In the genomic region with DNA sequence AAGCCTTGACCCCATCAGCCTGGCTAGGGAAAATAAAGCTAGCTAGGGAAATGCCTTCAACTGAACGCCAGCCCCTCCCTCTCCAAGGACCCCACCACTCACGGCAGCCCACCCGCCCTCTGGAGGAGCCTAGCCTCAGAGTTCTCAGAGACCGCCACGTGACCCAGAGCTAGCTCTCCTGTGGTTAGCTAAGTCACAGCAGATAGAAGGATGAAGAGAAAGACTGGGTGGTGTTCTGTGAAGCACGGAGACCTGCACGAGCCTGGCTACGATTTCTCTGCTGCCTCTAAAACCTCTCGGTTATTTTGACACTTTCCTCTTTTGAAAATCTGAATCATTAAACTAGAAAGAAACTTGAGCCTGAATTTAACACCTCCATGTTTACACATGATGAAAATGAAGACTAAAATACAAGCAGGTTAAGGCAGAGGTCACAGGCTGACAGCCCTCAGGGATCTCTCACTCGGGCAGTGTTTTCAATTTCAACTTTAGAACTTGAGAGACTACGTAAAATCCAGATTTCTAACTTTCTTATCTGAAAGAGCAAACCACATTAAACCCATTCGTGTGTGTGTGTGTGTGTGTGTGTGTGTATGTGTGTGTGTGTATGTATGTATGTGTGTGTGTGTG, we compare ENCODE assay signal across 8 mouse cellular contexts. TPM values are rescaled to one million over a fixed set of nuclear protein-coding genes. Genes with fewer than 3 reads are reported as not detected.
DNase-seq lines count a peak whose midpoint lies in the region; ATAC-seq and TF ChIP-seq lines count a peak whose summit lies in the region.

No protein-coding gene starts in this region.

- H3K9me3 ChIP-seq in heart, embryonic 16.5 days (replicated peaks; ENCODE audit: control insufficient read depth, low read length): no peaks in the 10 kb centered on the region
- H3K9me3 ChIP-seq in hindbrain, embryonic 15.5 days: no peaks in the 10 kb centered on the region
- no peaks in the 10 kb centered on the region for H3K9me3 ChIP-seq in neural tube, embryonic 11.5 days (ENCODE audit: control insufficient read depth, low read length)

- peak overlapping the region; percentile 12 for H3K27ac ChIP-seq in heart, embryonic 16.5 days (ENCODE audit: low read length)
- no peak overlapping the region for H3K27ac ChIP-seq in heart, adult 2 months
- no peak overlapping the region for H3K27ac ChIP-seq in hindbrain, embryonic 15.5 days (replicated peaks)
- H3K27ac ChIP-seq in neural tube, embryonic 11.5 days (ENCODE audit: low read depth, low read length): no peak overlapping the region

- TF ChIP-seq POLR2A in heart, adult 2 months (IDR thresholded peaks at IDR 0.05; ENCODE audit: insufficient read depth, low read depth, low read length): no peak

- no peaks in the 10 kb centered on the region for H3K36me3 ChIP-seq in heart, embryonic 16.5 days (ENCODE audit: control insufficient read depth, insufficient read depth)
- no peaks in the 10 kb centered on the region for H3K36me3 ChIP-seq in heart, adult 2 months (ENCODE audit: control insufficient read depth, insufficient read depth, low read length)
- peaks cover 7% of the 10 kb centered on the region for H3K36me3 ChIP-seq in hindbrain, embryonic 15.5 days
- H3K36me3 ChIP-seq in neural tube, embryonic 11.5 days (ENCODE audit: control insufficient read depth, insufficient read depth, low read length): 0 out of 2 replicates have a peak, but pooled peaks cover 2% of the 10 kb centered on the region

- 20% methylated on average over 12 of the region's 12 CpGs for WGBS in heart, embryonic 16.5 days
- WGBS in heart, adult 2 months: 46% methylated on average over 12 of the region's 12 CpGs
- 30% methylated on average over 12 of the region's 12 CpGs for WGBS in hindbrain, embryonic 15.5 days
- WGBS in neural tube, embryonic 11.5 days: 27% methylated on average over 12 of the region's 12 CpGs

- TF ChIP-seq CTCF in heart, adult 2 months (IDR thresholded peaks at IDR 0.05): no peak

- H3K27me3 ChIP-seq in heart, embryonic 16.5 days (ENCODE audit: control insufficient read depth, insufficient read depth, low read length): no peaks in the 10 kb centered on the region
- no peaks in the 10 kb centered on the region for H3K27me3 ChIP-seq in heart, adult 2 months (ENCODE audit: control insufficient read depth, insufficient read depth, low read length)
- no peaks in the 10 kb centered on the region for H3K27me3 ChIP-seq in hindbrain, embryonic 15.5 days
- no peaks in the 10 kb centered on the region for H3K27me3 ChIP-seq in neural tube, embryonic 11.5 days (ENCODE audit: control insufficient read depth, insufficient read depth, low read length)

- H3K4me1 ChIP-seq in heart, embryonic 16.5 days (ENCODE audit: control insufficient read depth, insufficient read depth, low read length): peaks cover 19% of the 10 kb centered on the region
- H3K4me1 ChIP-seq in heart, adult 2 months (ENCODE audit: control insufficient read depth, insufficient read depth, low read length): peaks cover 13% of the 10 kb centered on the region
- H3K4me1 ChIP-seq in hindbrain, embryonic 15.5 days (replicated peaks): peaks cover 18% of the 10 kb centered on the region
- H3K4me1 ChIP-seq in neural tube, embryonic 11.5 days (ENCODE audit: control insufficient read depth, insufficient read depth, low read length): 0 out of 2 replicates have a peak, but pooled peaks cover 3% of the 10 kb centered on the region

- intact Hi-C loops in heart, adult 2 months (cut with DNase I): no loop called here

- H3K9ac ChIP-seq in heart, embryonic 16.5 days (ENCODE audit: low read length): peak overlapping the region; percentile 43
- H3K9ac ChIP-seq in heart, adult 2 months (ENCODE audit: low read depth, low read length): no peak overlapping the region
- no peak overlapping the region for H3K9ac ChIP-seq in hindbrain, embryonic 15.5 days
- no peak overlapping the region for H3K9ac ChIP-seq in neural tube, embryonic 11.5 days (ENCODE audit: low read length)

- no peak for DNase-seq in heart, adult 2 months
- DNase-seq in R1 (ENCODE audit: low read depth, low spot score): peak; percentile 38
- peak; percentile 48 for DNase-seq in neural tube, embryonic 11.5 days (ENCODE audit: low spot score)
- no peak for DNase-seq in gastrocnemius, postnatal 25 days
- no peak for DNase-seq in frontal cortex, postnatal 36 days (ENCODE audit: low spot score in 2 of 2)

- peaks cover 11% of the 10 kb centered on the region for H3K79me2 ChIP-seq in heart, adult 2 months (replicated peaks; ENCODE audit: control insufficient read depth, insufficient read depth, low read length)

- peak overlapping the region; percentile 31 for H3K4me3 ChIP-seq in heart, embryonic 16.5 days (ENCODE audit: low read length)
- H3K4me3 ChIP-seq in heart, adult 2 months: no peak overlapping the region
- no peak overlapping the region for H3K4me3 ChIP-seq in hindbrain, embryonic 15.5 days
- H3K4me3 ChIP-seq in neural tube, embryonic 11.5 days (ENCODE audit: low read depth, low read length): no peak overlapping the region

- peak overlapping the region; percentile 51 for H3K4me2 ChIP-seq in heart, embryonic 16.5 days (ENCODE audit: low read depth, low read length)
- peak overlapping the region; percentile 15; the same call in 1 of the 2 replicates for H3K4me2 ChIP-seq in hindbrain, embryonic 15.5 days
- no peak overlapping the region for H3K4me2 ChIP-seq in neural tube, embryonic 11.5 days (ENCODE audit: low read depth)

- no peak for TF ChIP-seq EP300 in heart, adult 2 months (IDR thresholded peaks at IDR 0.05; ENCODE audit: insufficient read depth, low read depth, low read length)

- ATAC-seq in heart, embryonic 16.5 days (replicated peaks; ENCODE audit: extremely low read depth, insufficient read depth, low FRiP score): peak; percentile 59
- ATAC-seq in hindbrain, embryonic 15.5 days (ENCODE audit: low FRiP score, low read depth): 0 out of 2 replicates have a peak, but pooled peaks have one; percentile 37
- no peak for ATAC-seq in neural tube, embryonic 11.5 days (ENCODE audit: insufficient read depth, low FRiP score, low TSS enrichment)
- no peak for ATAC-seq in cerebellum, adult (ENCODE audit: insufficient number of reproducible peaks, low FRiP score, low TSS enrichment)

RNA-seq across cellular contexts. Expression of a gene that starts 8.3 kb away (rescaled TPM):
- 17.8 and 19.9 TPM in 2 replicates for polyA plus RNA-seq in heart, embryonic 16.5 days (2015; fragmentation: Nextera tagmentation; extraction: Ambion mirVana)
- total RNA-seq in heart, adult 2 months (2021): 10 to 100 TPM; 11.0 to 12.9 TPM
- polyA plus RNA-seq in heart, adult 2 months (2012; rRNA removed): 11.6 and 14.3 TPM in 2 replicates
- polyA plus RNA-seq in hindbrain, embryonic 15.5 days (2015; fragmentation: Nextera tagmentation; extraction: Ambion mirVana): 16.7 and 17.7 TPM in 2 replicates
- 11.8 and 11.9 TPM in 2 replicates for polyA plus RNA-seq in neural tube, embryonic 11.5 days (2014; fragmentation: Nextera tagmentation; extraction: Ambion mirVana)
- total RNA-seq in gastrocnemius, postnatal 25 days (2021): 10 to 100 TPM; 10.4 to 10.5 TPM

Comparison
In these comparisons a context has a peak if more than half of its experiments do, and no peak if none do; other contexts are left out.
1. ATAC-seq: peak in heart, embryonic 16.5 days (single experiment) and hindbrain, embryonic 15.5 days (single experiment); none in neural tube, embryonic 11.5 days (single experiment) and cerebellum, adult (single experiment).
2. DNase-seq: peak in R1 (single experiment) and neural tube, embryonic 11.5 days (single experiment); none in heart, adult 2 months (0 of 2), gastrocnemius, postnatal 25 days (single experiment) and frontal cortex, postnatal 36 days (0 of 2).